Mouse (Mus musculus): ENCODE data around the gene Itprid2. TPM values are rescaled to one million over a fixed set of nuclear protein-coding genes. Genes with fewer than 3 reads are reported as not detected.

Gene Itprid2
- total and polyA plus RNA-seq, 3 experiments: 7.1 to 56.8 (median 48.2) TPM

- DNase-seq: no peak
Measured at GRCm38 (mm10) chr2:79713662-79714091, 78.5 kb downstream of the Itprid2 start.

GRCm38 (mm10) chr2:79714745-79715144 lies 79.6 kb downstream of the Itprid2 start:
- no peak for DNase-seq

GRCm38 (mm10) chr2:79715925-79716324 lies 80.8 kb downstream of the Itprid2 start:
- DNase-seq: no peak

- peak; percentile 45 for DNase-seq
Measured at GRCm38 (mm10) chr2:79717846-79718245, 82.7 kb downstream of the Itprid2 start.

- no peak for DNase-seq
Measured at GRCm38 (mm10) chr2:79722415-79722814, 87.3 kb downstream of the Itprid2 start.

Other genes starting within 250 kb of the Itprid2 start
- not detected for gene Neurod1, start 178.6 kb upstream of the Itprid2 start, total RNA-seq (2021)
- 0.07 TPM in 1 of 2 replicates, not detected in the other for gene Neurod1, start 178.6 kb upstream of the Itprid2 start, polyA plus RNA-seq (2012; rRNA removed)
- 1 to 10 TPM; 1.4 to 3.0 TPM for gene Cerkl, start 178.6 kb upstream of the Itprid2 start, total RNA-seq (2021)
- gene Cerkl, start 178.6 kb upstream of the Itprid2 start, polyA plus RNA-seq (2012; rRNA removed): 0.57 TPM in 1 of 2 replicates, not detected in the other
- gene Ppp1r1c, start 72.4 kb downstream of the Itprid2 start, total RNA-seq (2021): not detected
- gene Ppp1r1c, start 72.4 kb downstream of the Itprid2 start, polyA plus RNA-seq (2012; rRNA removed): not detected in 2 replicates

Data from adrenal gland, adult 2 months (tissue).